Mouse (Mus musculus): Measurements from ENCODE around the gene Nuf2.
"Not testable (repeated sequence)": the region's sequence is repeated elsewhere in the genome, so short reads cannot be mapped to it uniquely, and the experiment has no call there.

Nuf2 gene

DNA sequence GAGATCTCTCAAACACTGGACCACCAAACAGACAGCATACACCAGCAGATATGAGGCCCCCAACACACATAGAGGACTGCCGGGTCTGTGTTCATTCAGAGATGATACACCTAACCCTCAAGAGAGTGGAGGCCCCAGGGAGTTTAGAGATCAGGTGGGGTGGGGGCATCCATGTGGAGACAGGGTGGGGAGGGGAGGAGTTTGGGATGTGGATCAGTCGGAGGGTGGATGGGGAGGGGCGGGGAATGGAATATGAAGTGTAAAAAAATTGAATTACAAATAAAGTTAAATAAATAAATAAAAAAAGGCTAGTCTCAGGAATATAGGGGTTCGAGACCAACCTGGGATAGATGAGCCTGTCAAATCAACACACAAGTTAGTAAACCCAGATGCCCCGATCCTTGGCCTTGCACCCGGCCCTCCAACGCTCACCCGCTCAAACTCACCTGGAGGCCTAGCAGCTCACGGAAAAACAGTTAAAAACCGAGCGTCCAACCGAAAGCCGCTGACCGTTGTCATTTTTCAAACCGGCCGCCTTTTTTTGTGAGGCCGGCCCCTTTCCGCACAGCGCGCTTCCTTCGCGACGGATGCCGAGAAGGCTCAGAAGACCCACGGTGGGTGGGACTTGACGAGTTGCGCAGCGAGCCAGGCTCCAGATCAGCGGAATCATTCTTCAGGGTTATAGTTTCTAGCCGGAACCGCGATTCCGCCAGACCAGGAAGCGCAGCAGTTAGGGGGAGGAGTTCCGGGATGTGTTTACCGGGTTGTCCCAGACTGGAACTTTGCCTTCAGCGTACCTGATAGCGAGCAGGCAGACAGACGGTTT lies at the start of gene Nuf2:
TSS of gene Nuf2 (minus strand) at position 589 of the 826 bp plus-strand sequence.
- in situ Hi-C loops (cut with MboI; ENCODE audit: low pct_unique_long_range_greater_than_20kb in 1 of 2, low sequenced_read_pairs in 2 of 2, unreplicated experiment in 1 of 2): loop anchor here (10.0 to 25.0 kb wide), 2 partner anchors 381 to 394 kb away; partner anchors contain the start of gene Ccdc190 (in 1 of the 2)

DNA sequence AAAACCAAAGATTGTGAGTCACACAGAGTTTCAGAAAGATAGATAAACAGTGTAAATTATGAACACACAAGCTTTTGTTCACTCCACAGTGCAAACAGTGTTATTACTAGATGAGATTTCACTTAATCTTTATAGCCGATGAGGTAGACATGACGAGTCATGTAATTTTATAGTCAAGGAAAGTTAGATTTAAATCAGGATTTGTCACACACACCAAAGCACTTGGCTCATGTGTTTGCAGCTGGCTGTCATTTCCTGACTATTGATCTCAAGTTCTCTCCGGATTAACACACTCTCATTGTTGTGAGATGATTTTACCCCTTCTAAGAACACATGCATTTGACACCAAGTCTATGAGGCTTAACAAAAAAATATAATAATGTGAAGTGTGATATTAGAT lies 48.3 kb upstream of the Nuf2 start:
- in situ Hi-C loops (cut with MboI; ENCODE audit: low pct_unique_long_range_greater_than_20kb in 1 of 2, low sequenced_read_pairs in 2 of 2, unreplicated experiment in 1 of 2): no loop called here

DNA sequence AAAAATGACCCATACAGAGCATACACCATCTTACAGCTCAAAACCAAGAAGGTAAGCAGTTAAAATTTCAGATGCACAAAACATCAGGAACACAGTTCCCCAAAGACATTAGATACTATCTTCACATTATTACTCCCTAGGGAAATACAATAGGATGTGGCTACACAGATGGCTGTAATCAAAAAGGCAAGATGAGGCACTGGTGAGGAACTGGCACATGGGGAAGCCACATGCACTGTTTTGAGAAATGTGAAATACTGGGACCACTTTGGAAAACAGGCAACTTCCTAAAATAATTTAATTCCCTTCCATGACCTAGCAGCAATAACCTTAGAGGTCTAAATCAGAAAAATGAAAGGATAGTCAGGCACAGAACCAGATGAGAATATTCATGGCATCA lies 42.9 kb upstream of the Nuf2 start:
- in situ Hi-C loops (cut with MboI; ENCODE audit: low pct_unique_long_range_greater_than_20kb in 1 of 2, low sequenced_read_pairs in 2 of 2, unreplicated experiment in 1 of 2): no loop called here

DNA sequence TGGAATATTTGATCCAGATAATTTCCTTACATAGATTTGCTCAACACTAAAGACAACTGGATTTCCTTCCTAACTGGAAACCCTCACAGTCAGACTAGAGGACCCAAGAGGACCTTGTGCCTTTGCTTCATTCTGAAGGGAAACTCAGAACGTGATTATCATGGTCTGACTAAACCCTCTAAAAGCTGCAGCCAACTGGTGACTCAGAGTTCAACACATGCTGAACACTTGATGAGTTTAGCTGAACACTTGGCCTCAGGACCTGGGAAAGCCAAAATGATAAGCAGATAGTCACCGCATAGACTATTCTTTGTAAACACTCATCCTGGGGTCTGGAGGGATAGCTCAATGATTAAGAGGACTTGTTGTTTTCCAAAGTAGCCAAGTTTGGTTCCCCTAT lies 24.4 kb upstream of the Nuf2 start:
- in situ Hi-C loops (cut with MboI; ENCODE audit: low pct_unique_long_range_greater_than_20kb in 1 of 2, low sequenced_read_pairs in 2 of 2, unreplicated experiment in 1 of 2): no loop called here

- in situ Hi-C loops (cut with MboI; ENCODE audit: low pct_unique_long_range_greater_than_20kb in 1 of 2, low sequenced_read_pairs in 2 of 2, unreplicated experiment in 1 of 2): no loop called here
Observed at GRCm38 (mm10) chr1:169555019-169555418, 23.8 kb upstream of the Nuf2 start.

GRCm38 (mm10) chr1:169553446-169553845 lies 22.2 kb upstream of the Nuf2 start:
- in situ Hi-C loops (cut with MboI; ENCODE audit: low pct_unique_long_range_greater_than_20kb in 1 of 2, low sequenced_read_pairs in 2 of 2, unreplicated experiment in 1 of 2): no loop called here

- in situ Hi-C loops (cut with MboI; ENCODE audit: low pct_unique_long_range_greater_than_20kb in 1 of 2, low sequenced_read_pairs in 2 of 2, unreplicated experiment in 1 of 2): loop anchor here in 1 of 2 experiments (25.0 kb wide), 1 partner anchor 372 kb away; no protein-coding TSS in a partner anchor
Observed at GRCm38 (mm10) chr1:169540415-169540814, 9.2 kb upstream of the Nuf2 start.

GRCm38 (mm10) chr1:169531702-169532535 lies 655 bp upstream of the Nuf2 start:
- in situ Hi-C loops (cut with MboI; ENCODE audit: low pct_unique_long_range_greater_than_20kb in 1 of 2, low sequenced_read_pairs in 2 of 2, unreplicated experiment in 1 of 2): loop anchor here (10.0 to 25.0 kb wide), 2 partner anchors 380 to 393 kb away; partner anchors contain the start of gene Ccdc190 (in 1 of the 2)

DNA sequence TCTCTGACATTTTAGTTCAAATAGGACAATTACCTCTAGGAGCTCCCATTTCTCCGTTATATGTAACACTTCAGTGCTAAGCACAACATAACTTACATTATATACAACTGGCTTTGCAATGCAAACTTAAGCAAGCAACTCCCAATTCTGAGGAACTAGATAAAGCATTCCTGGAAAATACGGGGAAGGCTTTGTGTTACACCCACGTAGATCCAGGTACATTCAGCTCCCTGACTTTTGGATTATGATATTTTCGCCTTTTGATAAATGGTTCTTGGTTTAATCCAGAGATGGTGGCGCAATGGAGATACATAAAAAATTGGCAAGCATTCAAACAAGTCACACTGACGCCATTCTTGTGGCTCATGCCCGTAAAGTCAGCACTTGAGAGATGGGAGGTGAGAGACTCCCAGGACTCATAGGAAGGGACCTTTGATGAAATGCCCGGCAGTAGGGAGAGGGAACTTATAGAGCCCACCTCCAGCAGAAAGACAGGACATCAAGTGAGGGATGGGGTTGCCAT lies 1.2 kb downstream of the Nuf2 start:
- in situ Hi-C loops (cut with MboI; ENCODE audit: low pct_unique_long_range_greater_than_20kb in 1 of 2, low sequenced_read_pairs in 2 of 2, unreplicated experiment in 1 of 2): loop anchor here (10.0 to 25.0 kb wide), 2 partner anchors 382 to 395 kb away; partner anchors contain the start of gene Ccdc190 (in 1 of the 2)

GRCm38 (mm10) chr1:169526006-169526680 lies 5.1 kb downstream of the Nuf2 start:
- in situ Hi-C loops (cut with MboI; ENCODE audit: low pct_unique_long_range_greater_than_20kb in 1 of 2, low sequenced_read_pairs in 2 of 2, unreplicated experiment in 1 of 2): loop anchor here in 1 of 2 experiments (25.0 kb wide), 1 partner anchor 386 kb away; no protein-coding TSS in a partner anchor

DNA sequence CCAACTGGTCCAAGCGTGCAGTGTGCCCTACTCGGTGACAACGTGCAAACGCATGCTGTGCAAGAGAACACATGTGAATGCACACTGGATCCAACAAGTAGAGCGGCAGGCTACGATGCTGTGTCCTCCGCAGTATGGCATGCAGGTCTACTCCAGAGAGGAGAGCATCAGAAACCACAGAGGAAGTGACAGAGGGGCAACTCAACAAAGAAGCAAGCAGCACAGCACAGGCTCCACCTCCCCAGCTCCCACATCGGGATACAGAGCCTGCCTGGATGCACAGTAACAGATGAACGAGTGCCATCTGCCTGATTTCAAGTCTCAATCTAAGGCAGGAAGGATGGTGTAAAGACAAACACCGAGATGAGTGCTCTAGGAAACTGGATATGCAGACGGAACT lies 11.9 kb downstream of the Nuf2 start:
- in situ Hi-C loops (cut with MboI; ENCODE audit: low pct_unique_long_range_greater_than_20kb in 1 of 2, low sequenced_read_pairs in 2 of 2, unreplicated experiment in 1 of 2): no loop called here

GRCm38 (mm10) chr1:169517899-169518517 lies 13.3 kb downstream of the Nuf2 start:
- in situ Hi-C loops (cut with MboI; ENCODE audit: low pct_unique_long_range_greater_than_20kb in 1 of 2, low sequenced_read_pairs in 2 of 2, unreplicated experiment in 1 of 2): not testable (repeated sequence)

- in situ Hi-C loops (cut with MboI; ENCODE audit: low pct_unique_long_range_greater_than_20kb in 1 of 2, low sequenced_read_pairs in 2 of 2, unreplicated experiment in 1 of 2): no loop called here
Observed at GRCm38 (mm10) chr1:169517376-169517892, 13.8 kb downstream of the Nuf2 start.

DNA sequence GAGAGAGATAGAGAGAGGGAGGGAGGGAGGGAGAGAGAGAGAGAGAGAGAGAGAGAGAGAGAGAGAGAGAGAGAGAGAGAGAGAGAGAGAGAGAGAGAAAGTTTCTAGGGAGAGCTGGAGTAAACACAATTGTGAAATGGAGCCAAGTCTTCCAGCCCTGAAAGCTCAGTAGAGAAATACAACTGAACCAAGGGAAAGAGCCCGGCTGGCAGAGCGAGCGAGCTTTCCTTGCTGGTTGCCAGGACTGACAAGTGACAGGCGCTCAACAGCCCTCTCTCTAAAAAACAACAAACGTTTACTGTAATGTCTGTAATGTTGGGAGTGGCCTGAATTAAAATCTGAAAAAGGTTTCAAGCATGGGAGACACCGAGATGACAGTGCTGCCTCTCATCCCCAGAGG lies 24.9 kb downstream of the Nuf2 start:
- in situ Hi-C loops (cut with MboI; ENCODE audit: low pct_unique_long_range_greater_than_20kb in 1 of 2, low sequenced_read_pairs in 2 of 2, unreplicated experiment in 1 of 2): no loop called here

DNA sequence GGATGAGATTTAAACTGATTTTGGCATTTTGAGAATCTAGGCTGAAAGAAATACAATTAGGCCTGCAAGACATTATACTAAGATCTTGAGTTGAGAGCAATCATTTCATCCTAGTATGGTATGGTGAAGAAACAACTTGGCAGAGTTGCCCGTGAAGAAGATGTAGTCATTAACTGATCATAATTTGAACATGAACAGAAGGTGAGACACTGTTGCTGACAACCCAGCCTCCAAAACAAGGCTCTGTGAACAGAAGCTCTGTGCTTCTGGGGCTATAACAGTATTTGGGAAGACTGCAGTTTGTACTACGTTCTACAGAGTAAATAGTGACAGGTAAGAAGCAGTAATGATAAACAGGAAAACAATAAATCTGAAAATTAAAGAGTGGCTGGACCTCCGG lies 28.4 kb downstream of the Nuf2 start:
- in situ Hi-C loops (cut with MboI; ENCODE audit: low pct_unique_long_range_greater_than_20kb in 1 of 2, low sequenced_read_pairs in 2 of 2, unreplicated experiment in 1 of 2): no loop called here

DNA sequence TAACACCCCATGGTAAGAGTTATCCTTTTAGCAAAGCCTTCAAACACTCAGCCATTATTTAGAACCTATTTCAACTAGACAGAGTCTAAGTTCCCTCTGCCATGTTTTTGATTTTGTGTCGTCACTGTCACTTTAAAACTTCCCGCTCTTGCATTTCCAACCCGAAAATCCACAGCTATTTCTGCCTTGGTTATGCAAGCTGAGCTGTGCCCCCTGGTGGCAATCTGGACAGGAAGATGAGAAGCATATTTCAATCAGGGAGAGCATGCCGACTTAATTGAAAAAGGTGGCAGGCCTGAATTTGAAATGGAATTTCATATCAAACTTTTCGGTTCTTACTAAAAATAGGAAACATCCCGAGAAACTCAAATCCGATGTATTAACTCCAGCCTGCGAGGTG lies 35.6 kb downstream of the Nuf2 start:
- in situ Hi-C loops (cut with MboI; ENCODE audit: low pct_unique_long_range_greater_than_20kb in 1 of 2, low sequenced_read_pairs in 2 of 2, unreplicated experiment in 1 of 2): no loop called here

GRCm38 (mm10) chr1:169491561-169491960 lies 39.7 kb downstream of the Nuf2 start:
- in situ Hi-C loops (cut with MboI; ENCODE audit: low pct_unique_long_range_greater_than_20kb in 1 of 2, low sequenced_read_pairs in 2 of 2, unreplicated experiment in 1 of 2): no loop called here

GRCm38 (mm10) chr1:169485408-169485885 lies 45.8 kb downstream of the Nuf2 start:
- in situ Hi-C loops (cut with MboI; ENCODE audit: low pct_unique_long_range_greater_than_20kb in 1 of 2, low sequenced_read_pairs in 2 of 2, unreplicated experiment in 1 of 2): no loop called here
